Mouse (Mus musculus) hindbrain, embryonic 10.5 days (tissue): Measurements from ENCODE around the gene Slc25a41. TPM values are rescaled to one million over a fixed set of nuclear protein-coding genes. Genes with fewer than 3 reads are reported as not detected.

ENCODE experiments used
- DNase-seq: peaks from one replicate; pipeline ENCODE4 v3.0.0-alpha.2; 2017; ENCODE audit warnings: low spot score
- H3K27ac ChIP-seq: fragments of 300-500 bp; sonication (generic); 2 replicates; pipeline ENCODE4 v1.5.1; 2016; ENCODE audit warnings: mild to moderate bottlenecking, moderate library complexity
- H3K27me3 ChIP-seq: fragments of 300-500 bp; sonication (generic); 2 replicates; pipeline ENCODE4 v1.6.1; 2016; ENCODE audit warnings: mild to moderate bottlenecking; ENCODE audit not compliant: poor library complexity, insufficient read depth, severe bottlenecking
- H3K36me3 ChIP-seq: fragments of 300-500 bp; sonication (generic); 2 replicates; pipeline ENCODE4 v1.6.1; 2016; ENCODE audit warnings: mild to moderate bottlenecking, moderate library complexity
- H3K4me1 ChIP-seq: fragments of 300-500 bp; sonication (generic); replicated peaks from 2 replicates; pipeline ENCODE4 v1.6.1; 2016; ENCODE audit warnings: mild to moderate bottlenecking
- H3K4me3 ChIP-seq: fragments of 300-500 bp; sonication (generic); 2 replicates; pipeline ENCODE4 v1.5.1; 2016; ENCODE audit warnings: mild to moderate bottlenecking, moderate library complexity
- H3K9me3 ChIP-seq: fragments of 300-500 bp; sonication (generic); 2 replicates; pipeline ENCODE4 v1.6.1; 2016; ENCODE audit warnings: mild to moderate bottlenecking, moderate library complexity
- WGBS: fragments of 180-500 bp; shearing (Covaris S2); methylation state at CpG from one replicate; pipeline ENCODE4 v1.1.7; 2016; 5-methylcytosine and 5-hydroxymethylcytosine counted together
- polyA plus RNA-seq: library from polyadenylated mRNA; unstranded; fragments of >200 nt; fragmentation: Nextera tagmentation; extraction: Ambion mirVana; gene quantifications from 2 replicates; pipeline ENCODE4 v1.2.1, GENCODE M21; 2016

Slc25a41 gene
- not detected in 2 replicates for polyA plus RNA-seq

DNA sequence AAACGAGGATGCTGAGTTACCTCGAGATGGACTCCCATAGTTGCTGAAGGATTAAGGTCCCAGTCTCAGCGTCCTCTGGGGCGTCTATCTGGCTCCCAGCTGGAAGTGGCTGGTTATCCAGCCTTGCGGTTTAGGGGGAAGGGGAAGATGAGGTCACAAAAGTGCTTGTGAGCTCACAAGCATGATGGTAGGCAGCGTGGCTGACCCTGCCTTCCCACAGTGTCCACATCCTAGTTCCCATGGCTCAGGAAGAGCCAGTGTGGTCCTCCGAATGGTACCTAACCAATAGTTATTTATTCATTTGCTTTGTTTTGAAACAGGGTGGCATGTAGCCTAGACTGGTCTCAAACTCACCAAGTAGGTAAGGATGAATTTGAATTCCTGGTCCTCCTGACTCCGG lies at the start of gene Slc25a41:
TSS of gene Slc25a41 (minus strand) at position 101 of the 400 bp plus-strand sequence.
- DNase-seq = no peak

DNA sequence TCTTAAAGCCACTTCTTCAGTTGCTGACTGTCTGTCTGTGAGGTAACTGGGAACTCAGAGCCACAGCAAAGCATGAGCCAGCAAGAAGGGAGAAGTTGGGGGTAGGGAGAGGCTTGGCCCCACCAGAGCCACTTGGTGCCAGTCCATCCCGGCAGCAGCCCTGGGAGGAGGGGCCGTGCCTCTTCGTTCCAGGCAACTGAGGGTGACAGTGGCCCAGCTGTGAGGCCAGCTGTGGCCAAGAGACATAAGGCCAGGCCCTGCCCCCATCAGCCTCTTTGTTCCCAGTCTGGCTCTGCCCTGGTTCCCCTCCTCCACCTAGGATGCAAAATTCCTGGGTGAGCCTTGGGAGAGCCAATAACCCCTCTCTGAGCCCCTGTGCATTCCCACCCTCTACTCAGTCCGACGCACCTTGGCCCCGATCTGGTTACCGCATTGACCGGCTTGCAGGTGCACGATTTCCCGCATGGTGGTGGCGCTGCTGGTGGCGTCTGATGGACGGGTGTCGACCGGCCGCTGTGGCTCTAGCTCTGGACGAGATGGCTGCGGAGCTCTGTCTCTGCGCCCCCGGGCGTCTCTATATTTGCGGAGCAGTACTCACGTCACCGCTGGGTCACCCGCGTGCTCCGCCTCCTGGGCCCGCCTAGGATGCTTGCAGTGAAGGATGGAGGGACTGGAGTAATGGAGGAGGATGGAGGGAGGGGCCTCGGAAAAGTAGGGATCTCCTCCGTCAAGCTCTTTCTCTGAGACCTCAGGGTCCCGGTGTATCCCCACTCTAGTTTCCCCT lies 45.8 kb upstream of the Slc25a41 start, which contains the start of gene Tubb4a:
TSS of gene Tubb4a (minus strand) at position 734 of the 784 bp plus-strand sequence.
- peaks cover 18% of the 10 kb centered on the region; the same call in 1 of the 2 replicates for H3K36me3 ChIP-seq
- H3K27ac ChIP-seq = peak within 1 kb of the TSS; percentile 90
- DNase-seq = peak; percentile 65
- peak within 1 kb of the TSS; percentile 59 for H3K4me3 ChIP-seq
- peaks cover 18% of the 10 kb centered on the region for H3K4me1 ChIP-seq
- under 1% methylated on average over 31 of the region's 31 CpGs for WGBS
- no peaks in the 10 kb centered on the region for H3K9me3 ChIP-seq
- H3K27me3 ChIP-seq = peaks cover 21% of the 10 kb centered on the region

More for the DNA sequence above, at the start of gene Slc25a41:
- H3K9me3 ChIP-seq = peaks cover 3% of the 10 kb centered on the region; the same call in 1 of the 2 replicates
- no peak within 1 kb of the TSS for H3K4me3 ChIP-seq
- peaks cover 3% of the 10 kb centered on the region; the same call in 1 of the 2 replicates for H3K4me1 ChIP-seq
- WGBS = 77% methylated on average over 8 of the region's 8 CpGs
- no peak within 1 kb of the TSS for H3K27ac ChIP-seq
- peaks cover 22% of the 10 kb centered on the region for H3K27me3 ChIP-seq
- H3K36me3 ChIP-seq = peaks cover 20% of the 10 kb centered on the region

DNA sequence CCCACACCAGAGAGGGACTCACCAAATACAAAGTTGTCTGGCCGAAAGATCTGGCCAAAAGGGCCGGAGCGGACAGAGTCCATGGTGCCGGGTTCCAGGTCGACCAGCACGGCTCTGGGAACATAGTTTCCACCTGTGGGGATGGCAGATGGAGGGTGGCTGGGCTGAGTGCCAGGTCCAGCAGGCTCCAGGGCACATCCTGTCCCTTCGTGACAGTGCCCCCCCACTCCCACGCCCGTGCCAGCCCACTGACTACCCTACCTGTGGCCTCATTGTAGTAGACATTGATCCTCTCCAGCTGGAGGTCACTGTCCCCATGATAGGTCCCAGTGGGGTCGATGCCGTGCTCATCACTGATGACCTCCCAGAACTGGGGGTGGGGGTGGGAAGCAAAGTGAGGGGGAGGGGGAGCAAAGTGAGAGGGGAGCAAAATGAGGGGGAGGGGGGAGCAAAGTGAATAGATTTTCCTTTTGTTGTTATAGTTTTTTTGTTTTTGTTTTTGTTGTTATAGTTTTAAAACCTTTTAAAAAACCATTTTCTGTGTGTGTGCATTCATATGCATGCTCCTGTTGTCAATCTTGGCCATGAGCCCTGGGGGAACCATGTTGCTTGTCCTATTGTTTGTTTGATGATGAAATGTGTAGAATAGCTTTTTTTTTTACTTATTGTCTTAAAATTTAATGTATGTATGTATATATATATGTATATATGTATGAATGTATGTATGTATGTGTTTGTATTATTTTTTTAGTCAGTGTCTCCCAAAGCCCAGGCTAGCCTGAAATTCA lies 44.7 kb upstream of the Slc25a41 start:
- H3K9me3 ChIP-seq = no peaks in the 10 kb centered on the region
- H3K4me3 ChIP-seq = peak overlapping the region; percentile 59; the same call in 1 of the 2 replicates
- H3K4me1 ChIP-seq = peaks cover 18% of the 10 kb centered on the region
- H3K27ac ChIP-seq = peak overlapping the region; percentile 90
- 89% methylated on average over 11 of the region's 11 CpGs for WGBS
- DNase-seq = no peak
- H3K27me3 ChIP-seq = peaks cover 21% of the 10 kb centered on the region
- H3K36me3 ChIP-seq = peaks cover 24% of the 10 kb centered on the region

GRCm38 (mm10) chr17:57082481-57082880 lies 41.0 kb upstream of the Slc25a41 start:
- H3K27me3 ChIP-seq = peaks cover 5% of the 10 kb centered on the region; the same call in 1 of the 2 replicates
- no peaks in the 10 kb centered on the region for H3K9me3 ChIP-seq
- H3K27ac ChIP-seq = no peak overlapping the region
- peaks cover 18% of the 10 kb centered on the region for H3K4me1 ChIP-seq
- 88% methylated on average over 5 of the region's 5 CpGs for WGBS
- H3K36me3 ChIP-seq = peaks cover 42% of the 10 kb centered on the region
- H3K4me3 ChIP-seq = no peak overlapping the region
- no peak for DNase-seq

DNA sequence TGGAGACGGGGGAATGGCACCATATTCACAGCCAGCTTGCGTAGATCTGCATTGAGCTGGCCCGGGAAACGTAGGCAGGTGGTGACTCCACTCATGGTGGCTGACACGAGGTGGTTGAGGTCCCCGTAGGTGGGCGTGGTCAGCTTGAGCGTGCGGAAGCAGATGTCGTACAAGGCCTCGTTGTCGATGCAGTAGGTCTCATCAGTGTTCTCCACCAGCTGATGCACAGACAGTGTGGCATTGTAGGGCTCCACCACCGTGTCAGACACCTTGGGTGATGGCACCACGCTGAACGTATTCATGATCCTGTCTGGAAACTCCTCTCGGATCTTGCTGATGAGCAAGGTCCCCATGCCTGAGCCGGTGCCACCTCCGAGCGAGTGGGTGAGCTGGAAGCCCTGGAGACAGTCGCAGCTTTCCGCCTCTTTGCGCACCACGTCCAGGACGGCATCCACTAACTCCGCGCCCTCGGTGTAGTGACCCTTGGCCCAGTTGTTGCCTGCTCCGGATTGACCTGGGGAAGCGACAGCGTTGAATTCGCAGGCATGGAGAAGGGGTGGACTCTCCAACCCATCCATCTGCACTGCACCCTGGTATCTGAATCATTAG lies 39.9 kb upstream of the Slc25a41 start:
- no peak overlapping the region for H3K27ac ChIP-seq
- 0 out of 2 replicates have a peak, but pooled peaks cover 3% of the 10 kb centered on the region for H3K27me3 ChIP-seq
- H3K36me3 ChIP-seq = peaks cover 42% of the 10 kb centered on the region
- peaks cover 8% of the 10 kb centered on the region for H3K4me1 ChIP-seq
- DNase-seq = no peak
- no peaks in the 10 kb centered on the region for H3K9me3 ChIP-seq
- WGBS = 94% methylated on average over 31 of the region's 31 CpGs
- H3K4me3 ChIP-seq = no peak overlapping the region

GRCm38 (mm10) chr17:57079919-57080318 lies 38.5 kb upstream of the Slc25a41 start:
- H3K4me3 ChIP-seq = no peak overlapping the region
- H3K27me3 ChIP-seq = 0 out of 2 replicates have a peak, but pooled peaks cover 3% of the 10 kb centered on the region
- 69% methylated on average over 3 of the region's 3 CpGs for WGBS
- H3K27ac ChIP-seq = no peak overlapping the region
- peaks cover 39% of the 10 kb centered on the region for H3K36me3 ChIP-seq
- H3K9me3 ChIP-seq = no peaks in the 10 kb centered on the region
- no peak for DNase-seq
- H3K4me1 ChIP-seq = 0 out of 2 replicates have a peak, but pooled peaks cover 4% of the 10 kb centered on the region

DNA sequence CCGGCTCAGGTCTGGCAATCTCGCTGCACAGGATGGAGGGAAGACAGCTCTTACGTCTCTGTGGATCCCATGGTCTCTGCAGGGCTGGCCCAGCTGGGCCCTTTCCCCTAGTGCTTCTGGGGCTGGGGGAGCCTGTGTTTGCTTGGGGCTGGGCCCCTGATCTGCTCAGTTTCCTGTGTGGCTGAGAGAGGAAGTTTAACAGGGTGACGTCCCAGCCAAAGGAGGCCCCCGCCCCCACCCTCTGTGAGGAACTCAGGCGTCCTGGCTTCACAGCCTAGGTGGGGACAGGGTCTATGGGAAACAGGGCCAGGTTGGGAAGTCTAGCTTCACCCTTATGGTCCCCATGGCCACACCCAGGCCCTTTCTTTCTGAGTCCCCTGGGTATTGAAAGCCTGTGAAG lies 36.9 kb upstream of the Slc25a41 start, which contains the start of gene Dennd1c:
TSS of gene Dennd1c (minus strand) at position 179 of the 400 bp plus-strand sequence.
- 0 out of 2 replicates have a peak, but pooled peaks cover 7% of the 10 kb centered on the region for H3K4me1 ChIP-seq
- H3K27ac ChIP-seq = peak within 1 kb of the TSS; percentile 45
- no peak within 1 kb of the TSS for H3K4me3 ChIP-seq
- 0 out of 2 replicates have a peak, but pooled peaks cover 3% of the 10 kb centered on the region for H3K27me3 ChIP-seq
- no peaks in the 10 kb centered on the region for H3K9me3 ChIP-seq
- DNase-seq = no peak
- WGBS = 55% methylated on average over 6 of the region's 6 CpGs
- H3K36me3 ChIP-seq = peaks cover 26% of the 10 kb centered on the region

- no peak overlapping the region for H3K4me3 ChIP-seq
- no peaks in the 10 kb centered on the region for H3K9me3 ChIP-seq
- H3K27ac ChIP-seq = no peak overlapping the region
- H3K4me1 ChIP-seq = 0 out of 2 replicates have a peak, but pooled peaks cover 7% of the 10 kb centered on the region
- 0 out of 2 replicates have a peak, but pooled peaks cover 8% of the 10 kb centered on the region for H3K27me3 ChIP-seq
- 70% methylated on average over 3 of the region's 3 CpGs for WGBS
- peaks cover 24% of the 10 kb centered on the region for H3K36me3 ChIP-seq
- DNase-seq = no peak
Observed at GRCm38 (mm10) chr17:57076916-57077315, 35.5 kb upstream of the Slc25a41 start.

- 3% methylated on average over 11 of the region's 11 CpGs for WGBS
- Histone ChIP-seq H3K4me3 (peak overlapping the region; percentile 41), H3K9me3 (no peaks in the 10 kb centered on the region), H3K27me3 (peaks cover 21% of the 10 kb centered on the region), H3K36me3 (no peaks in the 10 kb centered on the region), H3K4me1 (peaks cover 14% of the 10 kb centered on the region), H3K27ac (peak overlapping the region; percentile 78)
- DNase-seq = peak; percentile 67
Observed at GRCm38 (mm10) chr17:57070699-57071098, 29.2 kb upstream of the Slc25a41 start.

DNA sequence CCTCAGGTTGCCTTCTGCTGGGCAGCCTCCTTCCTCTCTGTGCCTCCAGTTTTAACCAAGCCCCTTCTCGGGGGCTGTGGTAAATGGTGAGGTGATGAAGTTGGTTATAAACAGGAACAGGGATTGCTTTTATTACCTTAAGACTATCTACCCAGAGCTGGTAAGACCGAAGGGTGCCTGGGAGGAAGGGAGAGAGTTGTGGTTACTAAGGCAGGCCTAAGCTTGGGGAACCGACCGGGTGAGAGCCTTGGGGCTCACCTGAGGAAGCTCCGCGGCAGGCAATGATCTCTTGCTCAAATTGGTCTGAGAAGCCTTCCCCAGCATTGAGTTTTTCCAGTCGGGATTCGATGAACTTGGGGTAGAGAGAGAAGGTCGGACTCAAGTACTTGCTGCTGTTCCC lies 28.8 kb upstream of the Slc25a41 start:
- no peak for DNase-seq
- peak overlapping the region; percentile 78 for H3K27ac ChIP-seq

GRCm38 (mm10) chr17:57066908-57067307 lies 25.5 kb upstream of the Slc25a41 start:
- DNase-seq = no peak
- Histone ChIP-seq H3K9me3 (no peaks in the 10 kb centered on the region), H3K4me1 (peaks cover 24% of the 10 kb centered on the region), H3K4me3 (no peak overlapping the region), H3K27ac (no peak overlapping the region), H3K36me3 (no peaks in the 10 kb centered on the region), H3K27me3 (peaks cover 52% of the 10 kb centered on the region)
- WGBS = 64% methylated on average over 5 of the region's 5 CpGs

More for the DNA sequence above, 28.8 kb upstream of the Slc25a41 start:
- no peaks in the 10 kb centered on the region for H3K36me3 ChIP-seq
- H3K27me3 ChIP-seq = peaks cover 25% of the 10 kb centered on the region
- 11% methylated on average over 9 of the region's 9 CpGs for WGBS
- peak overlapping the region; percentile 41 for H3K4me3 ChIP-seq
- H3K9me3 ChIP-seq = no peaks in the 10 kb centered on the region
- peaks cover 17% of the 10 kb centered on the region for H3K4me1 ChIP-seq

- DNase-seq = no peak
- peaks cover 39% of the 10 kb centered on the region for H3K4me1 ChIP-seq
- peaks cover 62% of the 10 kb centered on the region for H3K27me3 ChIP-seq
- 13% methylated on average over 8 of the region's 8 CpGs for WGBS
- no peak overlapping the region for H3K27ac ChIP-seq
- H3K9me3 ChIP-seq = no peaks in the 10 kb centered on the region
- H3K4me3 ChIP-seq = peak overlapping the region; percentile 22; the same call in 1 of the 2 replicates
- no peaks in the 10 kb centered on the region for H3K36me3 ChIP-seq
Observed at GRCm38 (mm10) chr17:57063031-57063430, 21.6 kb upstream of the Slc25a41 start.
